Mouse (Mus musculus) left cerebral cortex, postnatal 14 days (tissue): ENCODE results near the gene Map3k11. TPM values are rescaled to one million over a fixed set of nuclear protein-coding genes. Genes with fewer than 3 reads are reported as not detected.

ENCODE experiments used
- DNase-seq, 2 experiments: peaks; one replicate each; pipeline ENCODE4 v3.0.0; 2021 to 2022; ENCODE audit warnings: low spot score in 2 of 2, mixed read lengths in 1 of 2
- intact Hi-C: fragments of 180-260 bp; cut with DNase I; formaldehyde crosslinking; loops from one replicate; pipeline ENCODE4 v1.15.1; 2025
- microRNA-seq, 2 experiments: library from miRNA; unstranded; fragments of <30 nt; microRNA quantifications; one replicate each; pipeline ENCODE4 v1.2.0; 2022
- total RNA-seq, 2 experiments: library from RNA; stranded (reverse); gene quantifications; 2 replicates each; pipeline ENCODE4 v1.2.3; 2021

The Map3k11 gene
- total RNA-seq, 2 experiments from 2014 or later: 12.6 to 15.9 TPM

DNA sequence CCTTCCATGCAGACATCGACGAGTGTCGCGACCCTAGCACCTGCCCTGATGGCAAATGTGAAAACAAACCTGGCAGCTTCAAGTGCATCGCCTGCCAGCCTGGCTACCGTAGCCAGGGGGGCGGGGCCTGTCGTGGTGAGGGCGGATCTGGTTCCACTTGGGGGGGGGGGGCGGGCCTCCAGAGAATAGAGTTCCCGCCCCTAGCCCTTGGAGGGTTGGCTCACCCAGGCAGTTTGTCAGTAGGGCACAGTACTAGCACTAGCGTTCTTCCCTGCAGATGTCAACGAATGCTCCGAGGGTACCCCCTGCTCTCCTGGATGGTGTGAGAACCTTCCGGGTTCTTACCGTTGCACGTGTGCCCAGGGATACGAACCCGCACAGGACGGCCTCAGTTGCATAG lies 63.2 kb downstream of the Map3k11 start:
- intact Hi-C loops: no loop called here
- no peak for DNase-seq

Small RNA genes within 50 kb of the gene (microRNA-seq; reads per million reads assigned to microRNA genes)
- gene Mir6987: 2.1 to 3.4 reads per million in 2 experiments

Other genes with a start within 250 kb of the Map3k11 start
- not detected for gene Fosl1, start 241.2 kb upstream of the Map3k11 start, total RNA-seq
- gene Ccdc85b, start 230.8 kb upstream of the Map3k11 start, total RNA-seq: 10 to 100 TPM; 25.8 to 26.3 TPM
- 10 to 100 TPM; 82.9 to 86.6 TPM for gene Fibp, start 228.1 kb upstream of the Map3k11 start, total RNA-seq
- 1 to 10 TPM; 2.2 to 2.7 TPM for gene Ctsw, start 220.2 kb upstream of the Map3k11 start, total RNA-seq
- gene Efemp2, start 214.8 kb upstream of the Map3k11 start, total RNA-seq: 10 to 100 TPM; 14.5 to 15.9 TPM
- 10 to 100 TPM; 33.7 to 37.0 TPM for gene Mus81, start 200.3 kb upstream of the Map3k11 start, total RNA-seq
- 1,000 to 10,000 TPM; 1,767 to 1,844 TPM for gene Cfl1, start 198.3 kb upstream of the Map3k11 start, total RNA-seq
- gene 1700020D05Rik, start 185.0 kb upstream of the Map3k11 start, total RNA-seq: 1 to 10 TPM; 5.9 to 6.0 TPM
- gene Snx32, start 178.2 kb upstream of the Map3k11 start, total RNA-seq: 10 to 100 TPM; 78.7 to 83.6 TPM
- not detected for gene Ovol1, start 128.1 kb upstream of the Map3k11 start, total RNA-seq
- 1 to 10 TPM; 7.4 to 8.2 TPM for gene Ap5b1, start 120.7 kb upstream of the Map3k11 start, total RNA-seq
- gene Rnaseh2c, start 86.9 kb upstream of the Map3k11 start, total RNA-seq: 10 to 100 TPM; 83.1 to 98.5 TPM
- gene Kat5, start 78.5 kb upstream of the Map3k11 start, total RNA-seq: 10 to 100 TPM; 76.1 to 81.7 TPM
- gene Rela, start 51.3 kb upstream of the Map3k11 start, total RNA-seq: 10 to 100 TPM; 22.0 to 23.9 TPM
- gene Sipa1, start 25.0 kb upstream of the Map3k11 start, total RNA-seq: 10 to 100 TPM; 23.9 to 24.4 TPM
- gene Pcnx3, start 166 bp downstream of the Map3k11 start, total RNA-seq: 10 to 100 TPM; 63.6 to 65.1 TPM
- not detected for gene Kcnk7, start 15.6 kb downstream of the Map3k11 start, total RNA-seq
- 10 to 100 TPM; 36.6 to 37.7 TPM for gene Ehbp1l1, start 37.6 kb downstream of the Map3k11 start, total RNA-seq
- 10 to 100 TPM; 38.7 to 39.2 TPM for gene Fam89b, start 40.9 kb downstream of the Map3k11 start, total RNA-seq
- 10 to 100 TPM; 26.6 to 29.0 TPM for gene Ltbp3, start 52.2 kb downstream of the Map3k11 start, total RNA-seq
- gene Scyl1, start 82.7 kb downstream of the Map3k11 start, total RNA-seq: 10 to 100 TPM; 77.7 to 79.5 TPM
- gene Frmd8, start 186.5 kb downstream of the Map3k11 start, total RNA-seq: 10 to 100 TPM; 11.1 to 12.1 TPM
- gene Slc25a45, start 189.1 kb downstream of the Map3k11 start, total RNA-seq: 1 to 10 TPM; 2.8 to 3.0 TPM
- gene Tigd3, start 205.4 kb downstream of the Map3k11 start, total RNA-seq: 1 to 10 TPM; 5.6 to 5.9 TPM
- 10 to 100 TPM; 87.6 to 90.4 TPM for gene Dpf2, start 224.3 kb downstream of the Map3k11 start, total RNA-seq
- 1 to 10 TPM; 7.1 to 8.0 TPM for gene Cdc42ep2, start 236.1 kb downstream of the Map3k11 start, total RNA-seq